Mouse (Mus musculus) thymus, postnatal 0 days (tissue): ENCODE data around the gene Nudt4. TPM values are rescaled to one million over a fixed set of nuclear protein-coding genes. Genes with fewer than 3 reads are reported as not detected.
A peak's percentile ranks its signal among the peaks of the same experiment; 100 is the strongest.
"Not testable (repeated sequence)": the region's sequence is repeated elsewhere in the genome, so short reads cannot be mapped to it uniquely, and the experiment has no call there.

Experiments
- DNase-seq: peaks from one replicate; pipeline ENCODE4 v3.0.0-alpha.2; 2015; ENCODE audit warnings: low spot score
- polyA plus RNA-seq: library from polyadenylated mRNA; unstranded; fragments of >200 nt; fragmentation: Nextera tagmentation; extraction: Ambion mirVana; gene quantifications from 2 replicates; pipeline ENCODE4 v1.2.1, GENCODE M21; 2015

The Nudt4 gene
- polyA plus RNA-seq, 1 experiment from 2014 or later: 40.7 TPM

DNA sequence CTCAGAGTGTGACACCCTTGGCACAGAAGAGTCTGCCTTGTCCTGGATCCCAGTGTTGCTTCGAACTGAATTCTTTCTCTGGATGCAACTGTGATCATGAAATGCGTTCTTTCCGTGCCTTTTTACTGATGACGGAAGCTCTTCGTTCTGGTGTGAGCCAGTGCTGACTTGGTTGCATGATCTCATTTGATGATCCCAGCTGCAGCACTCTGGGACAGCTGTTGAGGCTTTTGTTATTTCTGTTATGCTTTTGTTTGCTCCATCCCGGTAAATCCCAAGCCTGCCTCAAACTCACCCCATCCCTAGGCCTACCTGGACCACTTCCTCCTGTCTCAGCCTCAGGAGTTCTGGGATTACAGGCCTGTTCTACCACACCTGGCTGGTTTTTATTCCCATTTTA is 4.1 kb upstream of the Nudt4 start:
- no peak for DNase-seq

DNA sequence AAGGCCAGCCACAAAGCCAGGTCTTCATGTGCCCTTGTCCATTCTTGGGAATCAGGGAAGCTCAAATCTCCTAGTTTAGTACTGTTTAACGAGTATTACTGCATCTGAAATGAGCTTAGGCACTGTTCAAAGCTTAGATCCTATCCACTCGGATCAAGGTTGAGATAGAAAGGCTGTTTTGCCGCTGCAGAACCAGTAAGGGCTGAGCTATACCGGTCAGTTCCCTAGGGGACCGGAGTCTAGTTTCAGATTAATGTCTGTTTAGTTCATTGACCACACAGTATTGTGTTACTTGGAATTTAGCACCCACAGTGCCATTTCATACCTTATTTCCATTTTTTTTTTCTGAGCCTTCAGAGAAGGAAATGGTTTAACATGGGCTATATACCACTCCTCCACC is 3.6 kb upstream of the Nudt4 start:
- DNase-seq: no peak

DNA sequence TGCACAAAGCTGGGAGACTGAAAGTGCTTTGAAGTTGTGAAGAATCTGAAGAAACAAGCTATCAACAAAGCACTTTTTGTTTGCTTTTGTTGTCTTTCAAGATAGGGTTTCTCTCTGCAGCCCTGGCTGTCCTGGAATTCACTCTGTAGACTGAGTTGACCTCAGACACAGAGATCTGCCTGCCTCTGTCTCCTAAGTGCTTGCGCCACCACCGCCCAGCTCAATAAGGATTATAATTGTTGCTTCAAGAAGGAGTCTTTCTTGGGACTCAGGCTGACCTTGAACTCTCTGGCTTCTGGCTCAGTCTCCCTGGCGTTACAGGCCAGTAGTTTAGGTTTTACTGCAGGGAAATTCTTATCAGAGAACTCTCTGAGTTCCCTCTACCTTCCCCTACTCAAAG is 2.8 kb upstream of the Nudt4 start:
- DNase-seq: no peak

DNA sequence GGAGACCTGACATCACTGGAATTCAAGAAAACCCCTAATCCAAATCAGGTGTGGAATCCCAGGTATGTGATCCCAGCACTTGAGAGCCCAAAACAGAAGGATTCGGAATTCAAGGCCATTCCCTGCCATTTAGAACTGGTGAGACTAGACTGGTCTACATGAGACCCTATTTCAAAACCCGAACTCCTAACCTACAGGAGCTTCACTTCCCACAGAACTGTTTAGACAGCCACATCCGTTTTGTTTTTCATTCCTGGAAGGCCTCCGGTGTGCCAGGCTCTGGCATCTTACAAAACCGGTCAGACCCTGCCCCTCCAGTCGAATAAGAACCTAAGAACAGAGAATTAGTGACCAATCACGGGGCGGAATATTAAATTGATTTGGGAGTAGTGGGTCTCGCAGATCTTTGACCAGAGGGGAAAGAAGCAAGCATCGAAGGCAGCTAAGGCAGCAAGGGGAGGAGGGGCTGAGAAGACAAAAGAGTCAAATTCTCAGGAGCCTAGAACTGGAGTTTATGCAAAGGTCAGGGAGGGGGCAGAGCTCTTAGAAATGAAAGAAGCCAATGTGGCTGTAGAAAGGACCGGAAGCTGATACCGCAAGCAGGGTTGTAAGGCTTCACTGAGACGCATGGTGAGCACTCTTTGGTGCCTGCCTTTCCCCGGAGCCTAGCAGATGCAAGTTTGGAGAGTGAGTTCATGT is 1.4 kb upstream of the Nudt4 start:
- DNase-seq: peak; percentile 24

DNA sequence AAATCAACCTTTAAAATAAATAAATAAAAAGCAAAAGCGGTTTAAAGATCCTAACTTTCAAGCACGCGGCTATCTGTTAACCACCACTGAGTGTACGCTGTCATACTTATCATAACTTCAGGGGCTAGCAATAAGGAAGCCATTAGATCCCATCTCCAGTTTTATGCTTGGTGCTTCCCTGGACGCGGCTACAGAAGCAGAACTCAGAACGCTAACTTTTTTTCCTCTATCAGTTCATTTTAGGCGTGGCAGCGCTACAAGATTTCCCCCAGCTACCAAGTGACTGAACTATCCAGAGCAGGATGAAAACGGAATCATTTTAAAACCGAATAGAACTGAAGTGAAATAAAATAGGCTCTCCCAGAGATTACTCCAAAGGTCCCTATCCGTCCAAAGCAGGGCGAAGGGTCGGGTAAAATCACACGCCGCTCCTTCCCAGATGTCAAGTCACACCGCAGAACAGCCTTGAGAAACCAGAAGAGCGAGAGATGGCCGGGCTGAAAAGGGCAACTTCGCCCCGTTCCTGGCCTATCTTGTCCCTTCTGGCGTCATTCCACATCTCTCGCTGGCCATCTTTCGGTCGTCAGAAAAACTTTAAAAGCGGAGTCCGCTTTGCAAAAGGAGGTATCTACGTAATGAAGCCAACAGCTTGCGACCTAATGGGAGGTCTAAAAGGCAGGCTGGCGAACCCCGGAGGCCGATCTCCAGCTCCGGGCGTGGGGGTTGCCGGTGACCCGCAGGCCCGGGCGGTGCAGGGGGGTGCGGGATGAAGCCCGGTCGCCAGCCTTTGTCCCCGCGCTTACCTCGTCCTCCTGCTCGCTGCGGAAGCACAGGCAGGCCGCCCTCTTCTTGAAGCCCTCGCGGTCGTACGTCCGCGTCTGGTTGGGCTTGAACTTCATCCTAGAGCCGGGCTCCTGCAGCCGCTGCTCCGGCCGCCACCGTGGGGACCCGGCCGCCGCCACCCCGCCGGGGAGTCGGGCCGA is 796 bp downstream of the Nudt4 start:
- DNase-seq: peak; percentile 39

DNA sequence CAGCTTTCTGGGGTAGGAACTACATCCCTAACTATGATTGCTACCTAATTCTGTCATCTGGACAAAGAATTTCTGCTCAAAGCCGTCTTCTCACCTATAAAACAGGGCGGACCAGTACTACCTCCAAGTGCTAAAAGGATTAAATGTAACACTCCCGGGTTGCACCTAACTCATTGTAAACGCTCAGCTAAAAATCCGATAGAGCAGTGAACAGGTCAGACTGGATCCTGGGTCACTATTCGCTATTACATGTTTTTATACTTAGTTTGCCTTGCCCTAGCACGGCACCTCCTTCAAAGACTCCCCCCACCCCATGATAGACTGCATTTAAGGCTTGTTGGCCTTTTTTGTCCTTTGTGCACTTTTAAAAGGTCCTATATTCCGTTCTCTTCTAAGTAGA is 1.6 kb downstream of the Nudt4 start:
- no peak for DNase-seq

DNA sequence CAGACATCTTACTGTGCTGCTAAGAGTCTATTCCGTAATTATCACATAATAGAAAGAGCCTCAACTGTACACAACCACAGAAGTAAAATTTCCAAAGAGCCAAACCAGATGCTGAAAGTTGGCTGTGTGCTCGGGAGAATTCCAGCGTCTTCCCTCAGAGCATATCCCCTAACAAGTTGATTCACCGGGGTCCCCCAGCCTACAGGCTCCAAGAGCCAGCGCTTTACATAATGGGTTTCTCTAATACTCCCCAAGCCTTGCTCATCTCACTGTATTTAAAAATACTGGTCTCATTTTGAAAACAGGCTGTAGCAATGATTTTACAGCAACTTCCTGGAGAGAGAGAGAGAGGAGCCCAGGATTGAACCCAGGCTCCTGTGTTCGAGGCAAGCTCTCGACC is 2.3 kb downstream of the Nudt4 start:
- DNase-seq: no peak

DNA sequence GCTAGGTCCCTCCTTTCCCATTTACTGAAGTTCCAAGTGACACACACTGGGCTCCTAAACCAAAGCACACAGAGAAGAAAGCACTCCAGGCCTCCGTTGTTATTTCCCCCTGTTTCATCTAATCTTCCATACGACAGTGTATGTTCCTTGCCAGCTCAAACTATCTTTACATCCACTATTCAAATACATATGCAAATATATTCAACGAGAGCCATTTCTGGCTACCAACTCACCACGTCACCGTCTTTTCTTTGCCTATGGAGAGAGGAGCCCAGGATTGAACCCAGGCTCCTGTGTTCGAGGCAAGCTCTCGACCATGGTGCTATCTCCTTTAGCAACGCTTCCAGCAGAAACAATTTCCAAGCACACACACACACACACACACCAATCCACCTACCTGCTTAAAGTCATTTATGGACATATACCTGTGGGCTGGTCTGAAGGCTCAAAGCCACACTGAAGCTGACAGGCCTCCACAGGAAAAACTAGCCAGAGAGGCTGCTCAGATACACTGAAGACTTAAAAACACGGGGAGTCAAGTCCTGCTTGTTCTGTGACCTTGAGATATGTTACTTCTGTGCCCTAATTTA is 3.5 kb downstream of the Nudt4 start:
- no peak for DNase-seq

DNA sequence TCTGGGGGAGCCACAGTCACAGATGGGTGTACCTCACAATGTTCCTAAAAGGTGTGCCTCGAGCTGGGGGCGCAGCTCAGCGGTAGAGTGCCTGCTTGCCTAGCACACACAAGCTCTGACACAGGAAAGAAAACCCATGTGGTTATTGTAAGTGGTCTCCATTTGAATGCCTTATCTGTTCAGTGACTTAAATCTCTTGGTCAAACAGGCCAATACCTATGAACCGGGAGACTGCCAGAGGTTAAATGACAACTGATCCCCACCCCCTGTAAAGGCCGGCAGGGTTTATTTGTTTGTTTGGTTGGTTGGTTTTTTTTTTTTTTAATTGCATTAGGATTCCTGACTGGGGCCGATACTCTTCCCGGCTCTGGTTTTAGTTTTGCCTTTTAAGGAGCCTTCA is 4.5 kb downstream of the Nudt4 start:
- no peak for DNase-seq

DNA sequence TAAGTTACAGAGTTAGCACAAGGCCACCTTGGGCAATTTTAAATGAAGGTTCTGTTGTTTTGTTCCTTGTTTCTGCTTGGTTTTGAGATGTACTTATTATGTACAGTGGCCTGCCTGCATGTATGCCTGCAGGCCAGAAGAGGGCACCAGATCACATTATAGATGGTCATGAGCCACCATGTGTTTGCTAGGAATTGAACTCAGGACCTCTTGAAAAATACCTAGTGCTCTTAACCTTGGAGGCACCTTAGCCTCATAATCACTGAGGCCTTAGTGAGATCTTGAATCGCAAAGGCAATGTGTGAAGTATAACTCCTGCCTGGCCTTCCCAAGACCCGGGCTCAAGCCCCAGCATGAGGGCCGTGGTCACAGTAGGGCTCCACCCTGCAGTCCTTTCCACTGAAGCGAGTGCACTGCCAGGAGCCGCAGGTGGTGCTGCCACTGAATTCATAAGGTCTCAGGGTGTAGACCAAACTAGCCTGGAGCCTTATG is 6.6 kb downstream of the Nudt4 start:
- DNase-seq: peak; percentile 66

DNA sequence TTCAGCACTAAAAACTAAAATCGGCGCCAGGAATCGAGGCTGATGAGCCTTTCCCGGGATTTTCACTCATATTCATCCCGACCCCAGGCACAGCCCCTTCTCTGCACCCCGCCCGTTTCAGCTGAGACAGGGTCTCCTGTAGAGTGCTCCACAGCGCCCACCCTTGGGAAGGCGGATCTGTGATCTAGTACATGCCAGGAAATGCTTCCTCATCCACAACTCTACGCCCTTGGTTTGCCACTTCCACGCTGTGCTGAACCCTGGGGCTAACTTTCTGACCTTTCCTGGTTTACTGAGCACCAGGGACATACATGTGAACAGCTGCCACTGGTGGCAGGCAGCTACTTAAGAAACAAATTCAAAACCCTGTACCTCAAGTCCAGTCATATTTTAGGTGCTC is 8.1 kb downstream of the Nudt4 start:
- no peak for DNase-seq

DNA sequence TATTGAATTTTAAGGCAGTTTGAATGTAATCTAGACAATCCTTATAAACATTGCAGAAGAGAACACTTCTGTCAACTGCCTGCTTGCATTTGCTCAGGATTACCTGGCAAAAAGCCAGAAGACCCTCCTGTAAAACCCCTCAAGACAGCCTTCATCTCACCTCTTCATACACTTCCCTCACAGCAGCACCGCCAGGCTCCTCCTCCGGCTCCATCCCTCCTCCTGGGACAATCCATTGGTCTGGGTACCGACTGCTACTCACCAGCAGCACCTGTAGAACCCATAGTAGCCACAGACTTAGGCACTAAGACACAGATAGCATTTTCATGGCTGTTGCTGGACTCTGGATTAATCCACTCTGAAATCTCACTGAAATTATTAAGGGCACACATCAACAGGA is 11.6 kb downstream of the Nudt4 start:
- DNase-seq: no peak

DNA sequence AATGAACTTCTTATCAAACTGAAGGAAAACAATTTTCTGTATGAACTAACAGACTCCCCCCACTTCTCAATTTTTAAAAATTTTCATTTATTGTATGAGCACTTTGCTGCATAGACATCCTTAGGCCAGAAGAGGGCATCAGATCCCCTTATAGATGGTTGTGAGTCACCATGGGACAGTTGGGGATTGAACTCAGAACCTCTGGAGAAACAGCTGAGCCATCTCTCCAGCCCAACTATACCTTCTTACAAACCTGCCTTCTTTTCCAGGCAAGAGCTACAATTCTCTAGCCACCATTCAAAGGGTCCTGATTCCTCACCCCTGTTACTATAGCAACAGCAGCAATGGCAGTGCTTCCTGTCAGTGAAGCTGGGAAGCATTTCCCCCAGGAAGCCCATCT is 12.2 kb downstream of the Nudt4 start:
- peak; percentile 39 for DNase-seq

DNA sequence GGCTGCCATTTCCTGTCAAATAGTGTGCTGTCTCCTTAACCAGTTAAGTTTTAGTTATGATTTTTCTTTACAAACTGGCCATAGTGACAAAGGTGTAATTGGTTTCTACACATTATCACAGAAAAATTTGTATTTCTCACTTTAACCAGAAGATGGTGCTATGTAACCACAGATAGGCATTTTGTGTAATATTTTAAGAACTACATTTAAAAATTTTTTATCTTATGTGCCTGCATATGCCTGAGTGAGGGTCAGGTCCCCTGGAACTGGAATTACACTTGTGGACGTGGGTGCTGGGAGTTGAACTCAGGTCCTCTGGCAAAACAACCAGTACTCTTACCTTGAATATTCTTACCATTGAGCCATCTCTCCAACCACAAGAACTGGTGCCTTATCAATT is 13.4 kb downstream of the Nudt4 start:
- peak; percentile 55 for DNase-seq

DNA sequence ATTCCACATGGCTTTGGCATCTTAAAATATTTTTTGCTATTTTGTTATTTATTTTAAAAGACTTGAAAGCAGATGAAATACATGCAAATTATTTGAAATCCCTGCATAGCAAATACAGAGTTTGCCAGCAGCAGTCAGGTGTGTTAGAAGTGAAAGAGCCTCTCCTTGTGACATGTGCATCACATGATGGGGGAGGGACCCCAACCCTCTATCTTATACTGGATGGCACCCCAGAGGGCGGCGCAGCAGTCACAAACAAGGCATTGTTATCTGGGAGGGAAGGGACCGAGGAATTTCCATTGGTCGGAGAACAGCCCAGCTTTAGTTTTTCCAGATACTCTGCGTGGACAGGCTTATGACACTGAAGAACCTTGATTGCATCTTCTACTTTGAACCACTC is 14.9 kb downstream of the Nudt4 start:
- DNase-seq: not testable (repeated sequence)

DNA sequence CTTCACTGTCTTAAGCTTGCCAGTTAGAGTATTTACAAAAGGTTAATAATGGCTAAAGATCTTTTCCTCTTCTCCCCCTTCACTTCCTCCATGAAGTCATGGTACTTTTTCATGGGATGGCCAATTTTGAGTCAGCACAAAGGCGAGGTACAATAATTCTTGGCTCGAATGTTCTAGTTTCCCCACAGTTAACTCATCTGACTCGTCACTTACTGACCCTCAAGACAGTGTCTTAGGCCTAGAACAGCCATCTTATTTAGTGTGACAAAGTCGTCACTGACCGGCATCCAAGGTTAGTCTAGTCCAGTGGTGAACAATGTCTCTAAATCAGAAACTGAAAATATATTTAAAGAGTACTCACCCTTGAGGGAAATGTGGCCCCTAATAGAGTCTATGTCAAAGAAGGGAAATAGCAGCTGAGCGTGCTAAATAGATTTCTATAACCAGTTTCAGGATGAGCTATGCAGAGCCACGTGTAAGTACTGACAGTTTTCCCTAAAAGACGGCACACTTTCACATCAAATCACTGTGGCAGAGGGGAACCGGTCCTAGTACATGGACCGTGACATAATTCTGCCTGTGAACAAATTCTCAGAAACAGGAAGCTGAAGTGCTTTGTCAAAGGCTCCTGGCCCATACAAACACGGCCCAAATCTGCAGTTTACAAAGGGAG is 15.7 kb downstream of the Nudt4 start:
- DNase-seq: no peak

DNA sequence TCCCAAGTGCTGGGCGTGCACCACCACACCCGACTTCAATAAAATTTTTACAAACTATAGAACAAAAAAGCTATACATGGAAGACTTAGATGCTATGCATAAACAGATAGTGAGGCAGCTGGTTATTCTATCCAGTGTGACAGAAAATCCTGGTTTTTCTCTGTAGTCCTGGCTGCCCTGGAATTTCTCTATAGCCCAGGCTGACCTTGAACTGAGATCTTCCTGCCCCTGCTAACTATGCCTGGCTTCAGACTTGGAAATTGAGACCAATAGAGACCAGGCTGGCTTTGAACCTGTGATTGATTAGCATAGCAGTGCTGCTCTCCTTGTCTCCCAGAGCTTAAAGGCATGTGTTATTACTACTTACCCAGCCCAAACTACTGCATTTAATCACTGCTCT is 17.8 kb downstream of the Nudt4 start:
- DNase-seq: no peak

DNA sequence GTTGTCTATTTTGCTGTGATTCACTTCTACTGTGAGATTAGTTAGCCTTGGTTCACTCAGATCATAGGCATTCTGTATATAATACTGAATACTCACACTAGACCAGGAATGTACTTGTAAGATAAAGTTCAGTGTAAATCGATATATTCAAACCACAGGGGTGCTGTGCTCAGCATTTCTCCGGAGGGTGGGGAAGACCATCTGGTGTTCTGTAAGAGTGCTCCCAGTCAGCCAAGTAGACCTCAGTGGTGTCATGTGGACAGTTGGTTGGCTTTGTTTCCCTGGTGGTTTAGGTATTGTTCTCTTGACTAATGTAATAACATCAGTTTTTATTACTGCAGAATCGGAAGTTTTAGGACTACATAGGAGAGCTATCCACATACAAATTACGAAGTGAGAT is 18.9 kb downstream of the Nudt4 start:
- DNase-seq: no peak

DNA sequence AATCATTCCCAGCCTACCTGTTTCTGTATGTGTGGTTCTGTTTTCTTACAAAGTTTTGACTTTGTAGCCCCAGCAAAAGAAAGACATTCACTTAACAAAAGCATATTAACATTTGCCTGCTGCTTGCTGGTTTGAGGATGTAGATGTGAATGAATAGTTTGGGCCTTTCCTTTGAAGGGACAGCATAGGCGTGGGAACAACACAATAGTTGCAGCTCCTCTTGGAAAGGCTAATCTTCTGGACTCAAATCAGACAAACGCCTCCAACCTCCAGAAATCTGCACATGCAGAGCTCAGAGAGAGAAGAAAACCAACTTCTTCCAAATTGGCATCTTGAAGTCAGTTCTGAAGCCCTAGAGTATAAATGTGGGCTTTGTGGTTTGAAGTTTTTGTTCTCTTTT is 19.3 kb downstream of the Nudt4 start:
- no peak for DNase-seq

DNA sequence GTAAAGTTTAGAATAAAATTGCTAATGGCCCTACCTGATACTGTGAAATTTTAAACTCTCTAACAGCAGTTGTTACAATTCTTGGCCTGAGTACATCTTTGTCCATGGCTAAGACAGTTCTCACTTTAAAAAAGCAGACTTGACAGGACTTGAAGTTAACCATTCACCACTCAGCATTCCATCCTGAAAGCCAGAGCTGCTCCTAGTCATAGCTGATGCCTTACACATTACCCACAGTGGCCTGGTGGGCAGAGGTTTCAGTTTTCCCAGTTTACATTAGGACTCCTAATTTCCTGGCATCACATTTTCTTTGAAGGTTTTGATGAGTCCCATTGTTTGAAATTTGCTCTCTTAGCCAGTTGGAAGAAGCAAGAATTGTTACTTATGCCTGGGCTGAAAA is 19.9 kb downstream of the Nudt4 start:
- DNase-seq: no peak

DNA sequence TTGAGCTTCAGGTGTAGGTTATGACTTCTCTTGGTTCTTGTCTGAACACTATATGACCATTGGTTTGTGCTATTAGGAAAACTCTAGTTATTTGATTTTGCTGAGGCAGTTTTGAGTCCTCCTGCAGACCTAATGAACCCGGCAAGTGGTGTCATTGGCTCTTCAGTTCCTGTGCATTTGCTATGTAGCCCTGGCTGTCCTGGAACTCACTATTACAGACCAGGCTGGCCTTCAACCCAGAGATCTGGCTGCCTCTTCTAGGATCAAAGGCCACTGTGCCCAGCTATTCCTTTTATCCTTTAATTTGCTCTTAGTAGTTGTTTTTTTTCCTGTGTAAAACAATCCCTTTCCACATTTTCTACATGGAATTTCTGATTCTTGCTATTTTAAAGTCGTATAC is 20.6 kb downstream of the Nudt4 start:
- no peak for DNase-seq

DNA sequence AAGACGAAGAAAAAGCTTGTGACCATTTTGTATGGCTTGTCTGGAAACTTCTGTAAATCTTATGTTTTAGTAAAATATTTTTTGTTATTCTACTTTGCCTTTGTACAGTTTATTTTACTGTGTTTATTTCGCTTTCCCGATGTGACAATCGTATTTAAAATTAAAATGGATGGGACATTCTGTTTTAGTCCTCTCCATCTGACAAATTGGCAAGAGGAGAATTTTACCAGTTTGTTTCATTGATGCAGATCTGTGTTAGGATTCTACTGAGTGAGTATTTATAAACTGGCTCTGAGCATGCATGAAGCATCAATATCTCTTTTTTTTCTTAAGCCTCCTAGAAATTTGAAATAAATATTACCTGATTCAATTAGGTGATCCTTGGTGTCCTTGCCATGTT is 21.0 kb downstream of the Nudt4 start:
- DNase-seq: no peak
